Mouse (Mus musculus): ENCODE results near the gene Pxk. TPM values are rescaled to one million over a fixed set of nuclear protein-coding genes. Genes with fewer than 3 reads are reported as not detected.
A peak's percentile ranks its signal among the peaks of the same experiment; 100 is the strongest.

Pxk gene
- polyA plus RNA-seq, 1 experiment from 2014 or later: 25.5 TPM

DNA sequence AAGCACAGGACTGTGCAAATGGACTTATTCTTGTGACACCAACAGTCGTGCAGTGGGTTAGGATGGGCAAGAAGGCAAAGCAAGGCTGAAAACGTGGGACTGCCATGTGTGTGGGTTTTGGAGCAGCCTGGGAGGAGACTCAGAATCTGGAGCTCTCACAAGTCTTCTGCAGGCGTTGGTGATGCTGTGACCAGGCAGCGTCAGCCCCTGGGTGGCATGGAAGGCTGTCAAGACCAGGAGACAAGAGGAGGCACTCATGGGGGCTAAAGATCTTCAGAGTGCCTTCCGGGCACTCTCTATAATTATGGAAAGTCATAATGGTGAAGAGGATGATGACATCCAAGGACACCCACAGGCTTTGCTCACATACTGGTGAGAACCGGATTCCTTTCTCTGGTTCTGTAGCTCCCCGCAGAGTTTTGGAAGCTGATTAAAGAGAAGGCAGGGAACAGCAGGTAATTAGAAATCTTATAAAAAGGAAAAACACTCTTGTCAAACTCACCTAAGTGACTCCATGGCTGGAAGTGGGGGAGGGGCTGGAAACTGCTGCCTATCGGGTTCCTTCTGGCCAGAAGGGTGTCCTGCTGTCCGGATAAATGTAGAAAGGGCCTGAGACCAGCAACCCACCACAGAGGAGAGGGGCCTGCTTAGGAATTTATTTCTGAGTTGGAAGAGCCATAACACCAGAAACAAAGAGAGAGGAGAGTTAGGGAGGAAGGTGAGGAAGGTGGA lies 108.3 kb downstream of the Pxk start:
- Histone ChIP-seq H3K27ac (ENCODE audit: poor library complexity, severe bottlenecking) (no peak overlapping the region), H3K9me3 (replicated peaks) (no peaks in the 10 kb centered on the region), H3K4me3 (no peak overlapping the region), H3K36me3 (no peaks in the 10 kb centered on the region), H3K4me1 (replicated peaks) (peaks cover 25% of the 10 kb centered on the region), H3K27me3 (replicated peaks) (no peaks in the 10 kb centered on the region), H3K4me2 (no peak overlapping the region), H3K9ac (no peak overlapping the region)
- 0 out of 2 replicates have a peak, but pooled peaks have one; percentile 22 for ATAC-seq (ENCODE audit: insufficient number of reproducible peaks, low FRiP score)
- WGBS: 37% methylated on average over 9 of the region's 9 CpGs

DNA sequence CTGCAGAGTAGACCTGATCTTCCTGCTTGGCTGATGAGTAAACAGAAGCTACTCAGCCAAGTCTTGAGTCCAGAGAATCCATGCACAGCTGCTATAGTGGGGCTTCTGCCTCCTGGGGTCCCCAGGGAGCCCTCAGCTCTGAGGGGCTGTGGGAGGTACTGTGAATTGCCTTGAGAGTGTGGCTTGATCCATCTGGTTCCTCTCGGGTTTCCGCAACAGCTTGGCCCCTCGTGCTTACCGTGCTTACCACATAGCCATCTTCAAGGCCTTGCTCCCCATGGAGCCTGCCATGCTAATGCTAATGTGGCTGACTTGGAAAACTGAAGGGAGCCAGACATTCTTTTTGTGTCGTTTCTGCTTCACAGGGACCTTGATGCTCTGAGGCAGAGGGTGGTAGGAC lies 109.1 kb downstream of the Pxk start:
- Histone ChIP-seq H3K27me3 (replicated peaks) (no peaks in the 10 kb centered on the region), H3K4me3 (no peak overlapping the region), H3K9me3 (replicated peaks) (no peaks in the 10 kb centered on the region), H3K27ac (ENCODE audit: poor library complexity, severe bottlenecking) (no peak overlapping the region), H3K36me3 (no peaks in the 10 kb centered on the region), H3K4me2 (no peak overlapping the region), H3K4me1 (replicated peaks) (peaks cover 25% of the 10 kb centered on the region), H3K9ac (no peak overlapping the region)
- no peak for ATAC-seq (ENCODE audit: insufficient number of reproducible peaks, low FRiP score)
- WGBS: 37% methylated on average over 5 of the region's 5 CpGs

DNA sequence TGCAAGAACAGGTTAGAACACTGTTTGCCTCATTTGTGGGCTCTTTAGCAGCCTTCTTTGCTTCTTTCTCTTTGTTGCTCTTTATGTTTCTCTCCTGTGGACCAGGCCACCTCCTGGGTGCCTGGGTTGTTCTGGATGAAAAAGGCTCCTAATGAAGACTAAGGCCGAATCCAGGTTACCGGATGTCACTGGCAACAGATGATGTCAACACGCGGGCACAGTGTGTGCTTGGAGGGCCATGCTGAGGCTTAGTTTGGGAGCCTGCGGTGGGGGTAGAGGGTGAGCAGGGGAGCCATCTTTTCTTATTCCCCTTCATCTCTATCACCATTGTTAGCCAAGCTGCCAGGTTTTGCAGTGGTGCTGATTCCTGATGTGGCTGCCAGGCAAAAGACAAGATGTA lies 109.5 kb downstream of the Pxk start:
- no peak overlapping the region for H3K9ac ChIP-seq
- no peaks in the 10 kb centered on the region for H3K9me3 ChIP-seq (replicated peaks)
- H3K27ac ChIP-seq (ENCODE audit: poor library complexity, severe bottlenecking): no peak overlapping the region
- WGBS: 77% methylated on average over 5 of the region's 5 CpGs
- ATAC-seq (ENCODE audit: insufficient number of reproducible peaks, low FRiP score): no peak
- H3K4me1 ChIP-seq (replicated peaks): peaks cover 25% of the 10 kb centered on the region
- H3K4me3 ChIP-seq: no peak overlapping the region
- H3K4me2 ChIP-seq: no peak overlapping the region
- H3K36me3 ChIP-seq: no peaks in the 10 kb centered on the region
- H3K27me3 ChIP-seq (replicated peaks): no peaks in the 10 kb centered on the region

DNA sequence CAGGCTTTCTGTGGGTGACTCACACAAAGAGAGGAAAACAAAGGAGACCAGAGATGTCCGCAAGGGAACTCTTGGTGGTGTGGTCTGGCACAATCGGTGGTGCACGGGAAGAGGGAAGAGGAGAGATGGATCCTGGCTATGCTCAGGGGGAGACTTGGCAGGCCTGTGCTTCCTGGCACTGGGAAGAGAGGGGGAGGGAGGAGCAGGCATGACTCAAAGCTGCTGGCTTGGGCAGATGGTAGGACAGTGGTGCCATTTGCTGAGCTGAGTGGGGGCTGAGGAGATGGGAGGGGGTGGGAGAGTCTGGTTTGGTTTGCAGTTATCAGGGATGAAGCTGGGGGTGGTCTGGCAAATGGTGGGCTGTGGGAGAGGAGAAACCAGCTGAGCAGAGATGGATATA lies 110.9 kb downstream of the Pxk start:
- H3K4me1 ChIP-seq (replicated peaks): peaks cover 25% of the 10 kb centered on the region
- WGBS: 46% methylated on average over 3 of the region's 3 CpGs
- no peak overlapping the region for H3K4me2 ChIP-seq
- no peak overlapping the region for H3K9ac ChIP-seq
- no peak for ATAC-seq (ENCODE audit: insufficient number of reproducible peaks, low FRiP score)
- no peak overlapping the region; the same call in 1 of the 2 replicates for H3K27ac ChIP-seq (ENCODE audit: poor library complexity, severe bottlenecking)
- no peaks in the 10 kb centered on the region for H3K27me3 ChIP-seq (replicated peaks)
- no peaks in the 10 kb centered on the region for H3K9me3 ChIP-seq (replicated peaks)
- H3K36me3 ChIP-seq: no peaks in the 10 kb centered on the region
- no peak overlapping the region for H3K4me3 ChIP-seq

DNA sequence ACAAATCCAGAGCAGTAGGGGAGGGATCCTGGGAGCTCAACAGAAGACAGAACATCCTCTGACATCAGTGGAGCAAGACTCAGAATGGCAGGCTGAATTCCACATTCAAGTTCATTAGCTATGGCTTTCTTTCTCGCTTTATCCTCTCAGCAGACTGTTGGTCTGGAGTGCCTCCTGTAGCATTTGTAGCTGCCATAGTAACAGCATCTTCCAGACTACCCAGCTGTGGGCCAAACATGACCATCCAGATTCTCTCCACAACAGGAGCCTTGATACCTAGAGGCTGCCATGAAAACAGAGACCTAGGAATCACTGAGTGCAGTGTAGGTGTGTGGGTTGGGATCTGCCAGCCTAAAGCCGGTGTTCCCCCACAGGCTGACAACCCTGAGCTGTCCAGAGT lies 111.9 kb downstream of the Pxk start:
- ATAC-seq (ENCODE audit: insufficient number of reproducible peaks, low FRiP score): no peak
- Histone ChIP-seq H3K4me2 (no peak overlapping the region), H3K4me1 (replicated peaks) (peaks cover 28% of the 10 kb centered on the region), H3K9ac (no peak overlapping the region), H3K27ac (ENCODE audit: poor library complexity, severe bottlenecking) (no peak overlapping the region), H3K4me3 (no peak overlapping the region), H3K36me3 (no peaks in the 10 kb centered on the region), H3K9me3 (replicated peaks) (no peaks in the 10 kb centered on the region), H3K27me3 (replicated peaks) (no peaks in the 10 kb centered on the region)
- WGBS: 86% methylated on average over 2 of the region's 2 CpGs

DNA sequence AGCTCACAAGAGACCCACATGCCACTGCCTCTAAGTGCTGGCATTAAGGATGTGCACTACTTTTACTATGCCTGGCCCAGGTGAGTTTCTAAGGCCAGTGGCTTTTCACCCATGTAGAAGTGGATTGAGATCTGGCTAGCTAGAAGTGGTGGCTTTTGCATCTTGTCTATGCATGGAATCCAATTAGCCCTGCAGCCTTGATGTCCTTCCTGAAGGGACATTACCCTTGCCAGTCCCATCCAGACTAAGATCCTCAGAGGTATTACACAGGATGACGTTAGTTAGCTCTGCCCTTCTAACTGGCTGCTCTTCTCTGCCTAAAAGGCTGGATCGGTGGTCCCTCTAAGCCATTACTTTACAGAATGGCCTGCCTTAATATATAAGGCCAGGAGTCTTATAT lies 115.0 kb downstream of the Pxk start:
- Histone ChIP-seq H3K9ac (no peak overlapping the region), H3K27me3 (replicated peaks) (no peaks in the 10 kb centered on the region; the same call in 1 of the 2 replicates), H3K4me3 (no peak overlapping the region), H3K27ac (ENCODE audit: poor library complexity, severe bottlenecking) (no peak overlapping the region), H3K36me3 (no peaks in the 10 kb centered on the region), H3K4me1 (replicated peaks) (peaks cover 28% of the 10 kb centered on the region), H3K9me3 (replicated peaks) (no peaks in the 10 kb centered on the region), H3K4me2 (no peak overlapping the region)
- 79% methylated on average over 2 of the region's 2 CpGs for WGBS
- no peak for ATAC-seq (ENCODE audit: insufficient number of reproducible peaks, low FRiP score)

DNA sequence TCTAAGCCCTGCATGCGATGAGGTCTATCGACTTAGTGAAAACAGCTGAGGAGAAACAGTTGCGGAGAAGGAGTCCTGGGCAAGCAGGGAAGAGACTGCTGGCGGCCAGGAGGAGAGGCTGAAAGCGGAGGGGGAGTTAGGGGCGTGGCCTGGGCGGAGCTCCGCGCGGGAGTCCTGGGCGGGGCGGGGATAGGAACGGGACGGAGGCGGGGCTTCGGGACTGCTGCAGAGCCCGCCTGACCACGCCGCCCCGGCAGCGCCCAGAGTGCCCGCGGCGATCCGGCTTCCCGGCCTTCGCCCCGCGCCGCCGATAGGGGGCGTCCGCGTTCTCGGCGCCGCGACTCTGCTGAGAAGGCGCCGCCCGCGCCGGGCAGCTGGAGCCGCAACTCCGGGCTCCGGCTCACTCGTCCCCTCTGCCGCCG lies 115.8 kb downstream of the Pxk start, which contains the start of gene Kctd6:
Gene Kctd6, plus strand, starts transcription at position 338 of the 422 bp plus-strand sequence.
- Histone ChIP-seq H3K4me1 (replicated peaks) (peaks cover 28% of the 10 kb centered on the region), H3K9ac (peak within 1 kb of the TSS; percentile 89), H3K27me3 (replicated peaks) (no peaks in the 10 kb centered on the region; the same call in 1 of the 2 replicates), H3K4me2 (peak within 1 kb of the TSS; percentile 93), H3K4me3 (peak within 1 kb of the TSS; percentile 74), H3K27ac (ENCODE audit: poor library complexity, severe bottlenecking) (peak within 1 kb of the TSS; percentile 92), H3K9me3 (replicated peaks) (no peaks in the 10 kb centered on the region), H3K36me3 (no peaks in the 10 kb centered on the region)
- WGBS: 3% methylated on average over 45 of the region's 49 CpGs
- peak; percentile 99 for ATAC-seq (ENCODE audit: insufficient number of reproducible peaks, low FRiP score)

Other genes starting within 250 kb of the Pxk start
- gene Gm45521, start 140.9 kb upstream of the Pxk start, polyA plus RNA-seq (2016; fragmentation: Nextera tagmentation; extraction: Ambion mirVana): not detected in 2 replicates
- gene Dnase1l3, start 103.6 kb upstream of the Pxk start, polyA plus RNA-seq (2016; fragmentation: Nextera tagmentation; extraction: Ambion mirVana): 0.04 TPM in 1 of 2 replicates, not detected in the other
- gene Abhd6, start 95.3 kb upstream of the Pxk start, polyA plus RNA-seq (2016; fragmentation: Nextera tagmentation; extraction: Ambion mirVana): 9.9 and 10.1 TPM in 2 replicates
- gene Rpp14, start 17.8 kb upstream of the Pxk start, polyA plus RNA-seq (2016; fragmentation: Nextera tagmentation; extraction: Ambion mirVana): 42.2 and 42.6 TPM in 2 replicates
- gene Pdhb, start 74.8 kb downstream of the Pxk start, polyA plus RNA-seq (2016; fragmentation: Nextera tagmentation; extraction: Ambion mirVana): 452 and 456 TPM in 2 replicates
- 10.9 and 11.5 TPM in 2 replicates for gene Kctd6, start 115.9 kb downstream of the Pxk start, polyA plus RNA-seq (2016; fragmentation: Nextera tagmentation; extraction: Ambion mirVana)
- gene Acox2, start 161.1 kb downstream of the Pxk start, polyA plus RNA-seq (2016; fragmentation: Nextera tagmentation; extraction: Ambion mirVana): 0.18 and 0.36 TPM in 2 replicates
- 0.11 and 0.24 TPM in 2 replicates for gene Fam107a, start 219.8 kb downstream of the Pxk start, polyA plus RNA-seq (2016; fragmentation: Nextera tagmentation; extraction: Ambion mirVana)